Mouse (Mus musculus) ES-E14 (cell line): ENCODE measurements at regions not wholly inside any gene's neighbourhood (a gene's known extent, or its start where the extent isn't known, plus 50 kb on each side); places are given as distances from the start of the nearest gene placed in this dataset.

Experiments
- DNase-seq: peaks from one replicate; pipeline ENCODE4 v3.0.0-alpha.2; 2013; ENCODE audit warnings: low read depth, low spot score
- H3K27ac ChIP-seq: 2 replicates; pipeline ENCODE4 v1.5.1; 2012; ENCODE audit warnings: low read depth, mild to moderate bottlenecking, low read length, moderate library complexity, mixed read lengths; ENCODE audit not compliant: poor library complexity, insufficient read depth, severe bottlenecking
- H3K36me3 ChIP-seq: 2 replicates; pipeline ENCODE4 v1.6.1; 2012; ENCODE audit warnings: mild to moderate bottlenecking, low read length, moderate library complexity, mixed read lengths; ENCODE audit not compliant: control insufficient read depth, poor library complexity, insufficient read depth, severe bottlenecking
- H3K4me1 ChIP-seq, 2 experiments: fragments of 150-350 bp in 1 of 2; sonication (generic) in 1 of 2; 2 replicates each; pipeline ENCODE4 v1.6.1; 2012; ENCODE audit warnings: low read length in 2 of 2, mild to moderate bottlenecking in 1 of 2, mixed read lengths in 1 of 2; ENCODE audit not compliant: control insufficient read depth in 2 of 2, insufficient read depth in 2 of 2, poor library complexity in 1 of 2
- H3K4me3 ChIP-seq, 2 experiments: fragments of 150-350 bp in 1 of 2; sonication (generic) in 1 of 2; 2 replicates each; pipeline ENCODE4 v1.5.1; 2012; ENCODE audit warnings: low read length in 2 of 2, low read depth in 1 of 2, mild to moderate bottlenecking in 1 of 2, mixed read lengths in 1 of 2; ENCODE audit not compliant: insufficient read depth in 1 of 2, poor library complexity in 1 of 2, severe bottlenecking in 1 of 2
- H3K9ac ChIP-seq: 2 replicates; pipeline ENCODE4 v1.6.1; 2012; ENCODE audit warnings: low read depth, mild to moderate bottlenecking, low read length, mixed read lengths; ENCODE audit not compliant: poor library complexity, insufficient read depth, severe bottlenecking
- H3K9me3 ChIP-seq: fragments of 150-350 bp; sonication (generic); 2 replicates; pipeline ENCODE4 v1.6.1; 2012; ENCODE audit warnings: low read depth, mild to moderate bottlenecking, low read length; ENCODE audit not compliant: control insufficient read depth, insufficient read depth
- CHD2 ChIP-seq: IDR thresholded peaks from 2 replicates; pipeline ENCODE4 v1.6.1; 2014; ENCODE audit warnings: mild to moderate bottlenecking, low read depth, low read length, inconsistent platforms
- HCFC1 ChIP-seq: IDR thresholded peaks from 2 replicates; pipeline ENCODE4 v1.6.1; 2012; ENCODE audit warnings: low read length, inconsistent platforms, borderline replicate concordance; ENCODE audit not compliant: insufficient read depth
- MAFK ChIP-seq: IDR thresholded peaks from 2 replicates; pipeline ENCODE4 v1.6.1; 2014; ENCODE audit warnings: mild to moderate bottlenecking, low read depth, low read length, inconsistent platforms; ENCODE audit not compliant: insufficient read depth
- ZC3H11A ChIP-seq: IDR thresholded peaks from 2 replicates; pipeline ENCODE4 v1.6.1; 2012; ENCODE audit warnings: low read depth, mild to moderate bottlenecking, inconsistent platforms, low read length, borderline replicate concordance
- ZNF384 ChIP-seq: IDR thresholded peaks from 2 replicates; pipeline ENCODE4 v1.6.1; 2012; ENCODE audit warnings: low read depth, low read length, inconsistent platforms
- in situ Hi-C, 2 experiments: fragments of 600-800 bp; cut with MboI; formaldehyde crosslinking; loops; one replicate each; pipeline ENCODE4 v1.15.1; 2025; ENCODE audit warnings: low sequenced_read_pairs in 2 of 2, inconsistent platforms in 1 of 2; ENCODE audit not compliant: unreplicated experiment in 2 of 2

- no peak for DNase-seq
- H3K4me1 ChIP-seq: peaks cover 0 to 7% of the 10 kb centered on the region in 2 experiments; a peak in 2 of 4 replicates
- H3K9me3 ChIP-seq: no peaks in the 10 kb centered on the region
- H3K36me3 ChIP-seq: no peaks in the 10 kb centered on the region
- TF ChIP-seq MAFK (no peak), ZC3H11A (no peak), ZNF384 (no peak), HCFC1 (no peak), CHD2 (no peak)
- H3K9ac ChIP-seq: no peak overlapping the region
- in situ Hi-C loops: no loop called here
- H3K4me3 ChIP-seq: no peak overlapping the region
- no peak overlapping the region for H3K27ac ChIP-seq
Observed at GRCm38 (mm10) chr16:50030905-50031369, 230.6 kb downstream of the Cd47 start.

DNA sequence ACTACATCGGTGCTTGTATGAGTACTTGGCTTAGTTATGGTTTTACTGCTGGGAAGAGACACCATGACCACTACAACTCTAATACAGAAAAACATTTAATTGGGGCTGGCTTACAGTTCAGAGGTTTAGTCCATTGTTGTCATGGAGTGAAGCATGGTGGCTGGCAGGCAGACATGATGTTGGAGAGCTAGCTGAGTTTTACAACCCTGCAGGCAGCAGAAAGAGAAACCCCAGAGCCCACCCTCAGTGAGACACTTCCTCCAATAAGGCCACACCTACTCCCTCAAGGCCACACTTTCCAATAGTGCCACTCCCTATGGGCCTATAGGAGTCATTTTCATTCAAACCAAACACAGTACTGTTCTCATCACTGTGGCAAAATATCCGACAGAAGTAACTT, 232.5 kb downstream of the Cd47 start:
- DNase-seq: no peak
- Histone ChIP-seq H3K27ac (no peak overlapping the region), H3K36me3 (no peaks in the 10 kb centered on the region), H3K4me3 (no peak overlapping the region), H3K9me3 (no peaks in the 10 kb centered on the region), H3K9ac (no peak overlapping the region), H3K4me1 (no peaks in the 10 kb centered on the region; a peak in 1 of 4 replicates)
- in situ Hi-C loops: no loop called here
- TF ChIP-seq MAFK (no peak), ZNF384 (no peak), HCFC1 (no peak), ZC3H11A (no peak), CHD2 (no peak)

DNA sequence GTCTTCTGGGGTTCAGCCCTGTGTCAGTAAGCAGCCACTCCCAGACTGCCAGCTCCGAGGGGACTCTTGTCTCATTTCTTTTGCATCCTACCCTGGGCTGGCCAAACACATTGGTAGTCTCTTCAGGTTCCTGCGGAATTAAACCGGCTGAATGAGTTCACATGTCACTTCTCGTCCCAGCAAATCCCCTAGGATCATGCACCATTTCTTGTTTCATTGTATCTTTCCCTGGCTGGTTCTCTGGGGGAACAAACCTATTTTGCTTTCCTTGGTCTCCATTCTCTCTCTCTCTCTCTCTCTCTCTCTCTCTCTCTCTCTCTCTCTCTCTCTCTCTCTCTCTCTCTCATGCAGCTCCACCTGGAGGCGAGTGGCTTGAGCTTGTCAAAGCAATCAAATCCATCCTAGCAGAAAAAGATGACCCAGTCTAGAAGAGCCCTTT, 236.0 kb downstream of the Cd47 start:
- no peaks in the 10 kb centered on the region for H3K9me3 ChIP-seq

GRCm38 (mm10) chr16:50044103-50044502, 243.8 kb downstream of the Cd47 start:
- TF ChIP-seq ZC3H11A (no peak), HCFC1 (no peak), MAFK (no peak), ZNF384 (no peak), CHD2 (no peak)
- no peaks in the 10 kb centered on the region for H3K4me1 ChIP-seq
- in situ Hi-C loops: no loop called here
- DNase-seq: no peak
- no peak overlapping the region for H3K27ac ChIP-seq
- no peak overlapping the region for H3K9ac ChIP-seq
- H3K4me3 ChIP-seq: no peak overlapping the region
- no peaks in the 10 kb centered on the region for H3K36me3 ChIP-seq
- no peaks in the 10 kb centered on the region for H3K9me3 ChIP-seq

More for the DNA sequence above, 236.0 kb downstream of the Cd47 start:
- DNase-seq: no peak
- Histone ChIP-seq H3K9ac (no peak overlapping the region), H3K4me1 (no peaks in the 10 kb centered on the region), H3K4me3 (no peak overlapping the region), H3K27ac (no peak overlapping the region), H3K36me3 (no peaks in the 10 kb centered on the region)
- TF ChIP-seq ZNF384 (no peak), CHD2 (no peak), ZC3H11A (no peak), MAFK (no peak), HCFC1 (no peak)
- in situ Hi-C loops: no loop called here
